Mouse (Mus musculus) stomach, postnatal 0 days (tissue): ENCODE measurements at regions not wholly inside any gene's neighbourhood (a gene's known extent, or its start where the extent isn't known, plus 50 kb on each side); places are given as distances from the start of the nearest gene placed in this dataset.

Source experiments
- CTCF ChIP-seq: IDR thresholded peaks from 2 replicates; pipeline ENCODE4 v1.5.1; 2016; ENCODE audit warnings: antibody characterized with exemption, low read depth, mild to moderate bottlenecking, moderate library complexity
- EP300 ChIP-seq: optimal IDR thresholded peaks from 2 replicates; pipeline ENCODE3; 2016; ENCODE audit warnings: antibody characterized with exemption

GRCm38 (mm10) chr15:88372039-88372438 lies 228.1 kb upstream of the Zdhhc25 start:
- TF ChIP-seq CTCF = no peak
- TF ChIP-seq EP300 = no peak
